Mouse (Mus musculus): ENCODE data around the gene Prkce. TPM values are rescaled to one million over a fixed set of nuclear protein-coding genes. Genes with fewer than 3 reads are reported as not detected.

Prkce gene
- total and polyA plus RNA-seq, 3 experiments, result 6.1 to 27.3 (median 26.0) TPM

GRCm38 (mm10) chr17:86198496-86199465, 31.2 kb downstream of the Prkce start:
- H3K4me1 ChIP-seq (ENCODE audit: control insufficient read depth, insufficient read depth, low read length), result peaks cover 21% of the 10 kb centered on the region
- 82% methylated on average over 16 of the region's 16 CpGs for WGBS
- no peak overlapping the region for H3K9ac ChIP-seq (ENCODE audit: low read depth, low read length)
- H3K27ac ChIP-seq, result peak overlapping the region; percentile 26; the same call in 1 of the 2 replicates
- peaks cover 2% of the 10 kb centered on the region; the same call in 1 of the 2 replicates for H3K36me3 ChIP-seq (ENCODE audit: control insufficient read depth, insufficient read depth, low read length)
- intact Hi-C loops (cut with DNase I), result no loop called here
- peaks cover 4% of the 10 kb centered on the region; the same call in 1 of the 2 replicates for H3K79me2 ChIP-seq (replicated peaks; ENCODE audit: control insufficient read depth, insufficient read depth, low read length)
- DNase-seq, result no peak
- H3K4me3 ChIP-seq, result no peak overlapping the region
- H3K27me3 ChIP-seq (ENCODE audit: control insufficient read depth, insufficient read depth, low read length), result no peaks in the 10 kb centered on the region
- TF ChIP-seq CTCF (IDR thresholded peaks at IDR 0.05) (no peak), EP300 (IDR thresholded peaks at IDR 0.05; ENCODE audit: insufficient read depth, low read depth, low read length) (no peak), POLR2A (IDR thresholded peaks at IDR 0.05; ENCODE audit: insufficient read depth, low read depth, low read length) (no peak)

DNA sequence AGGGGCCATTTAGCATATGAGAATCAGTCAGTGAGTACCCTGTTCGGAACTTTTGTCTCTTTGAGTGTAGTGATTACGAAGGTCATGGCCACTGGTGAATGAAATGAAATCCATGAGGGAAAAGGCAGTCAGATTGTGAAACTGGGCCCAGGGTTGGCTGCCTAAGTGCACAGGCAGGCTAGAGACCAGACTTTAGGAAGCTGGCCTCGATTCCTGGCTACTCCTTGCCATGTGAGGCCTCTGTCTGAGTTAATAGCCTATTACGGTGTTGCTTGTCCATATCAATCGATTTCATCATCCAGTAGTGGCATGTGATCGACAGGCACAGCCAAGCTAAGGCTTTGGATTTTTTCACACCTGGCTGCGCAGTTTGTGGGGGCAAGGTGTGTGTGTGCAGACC, 34.4 kb downstream of the Prkce start:
- intact Hi-C loops (cut with DNase I), result no loop called here
- 87% methylated on average over 7 of the region's 7 CpGs for WGBS
- TF ChIP-seq EP300 (IDR thresholded peaks at IDR 0.05; ENCODE audit: insufficient read depth, low read depth, low read length), result no peak
- no peak for TF ChIP-seq POLR2A (IDR thresholded peaks at IDR 0.05; ENCODE audit: insufficient read depth, low read depth, low read length)
- no peak for TF ChIP-seq CTCF (IDR thresholded peaks at IDR 0.05)

GRCm38 (mm10) chr17:86202972-86203371, 35.4 kb downstream of the Prkce start:
- H3K4me1 ChIP-seq (ENCODE audit: control insufficient read depth, insufficient read depth, low read length), result peaks cover 23% of the 10 kb centered on the region
- H3K9ac ChIP-seq (ENCODE audit: low read depth, low read length), result 0 out of 2 replicates have a peak overlapping the region, but pooled peaks have one; percentile 14
- H3K27ac ChIP-seq, result peak overlapping the region; percentile 67
- H3K36me3 ChIP-seq (ENCODE audit: control insufficient read depth, insufficient read depth, low read length), result peaks cover 2% of the 10 kb centered on the region; the same call in 1 of the 2 replicates
- peak in 1 of 2 experiments; percentile 65 for DNase-seq
- peaks cover 4% of the 10 kb centered on the region; the same call in 1 of the 2 replicates for H3K79me2 ChIP-seq (replicated peaks; ENCODE audit: control insufficient read depth, insufficient read depth, low read length)
- no peak overlapping the region for H3K4me3 ChIP-seq
- TF ChIP-seq EP300 (IDR thresholded peaks at IDR 0.05; ENCODE audit: insufficient read depth, low read depth, low read length) (0 out of 2 replicates have a peak, but pooled peaks have one; percentile 31), CTCF (IDR thresholded peaks at IDR 0.05) (no peak), POLR2A (IDR thresholded peaks at IDR 0.05; ENCODE audit: insufficient read depth, low read depth, low read length) (no peak)
- intact Hi-C loops (cut with DNase I), result no loop called here
- no peaks in the 10 kb centered on the region for H3K27me3 ChIP-seq (ENCODE audit: control insufficient read depth, insufficient read depth, low read length)
- 71% methylated on average over 6 of the region's 6 CpGs for WGBS

More for the DNA sequence above, 34.4 kb downstream of the Prkce start:
- Histone ChIP-seq H3K27me3 (ENCODE audit: control insufficient read depth, insufficient read depth, low read length) (no peaks in the 10 kb centered on the region), H3K4me1 (ENCODE audit: control insufficient read depth, insufficient read depth, low read length) (peaks cover 22% of the 10 kb centered on the region), H3K36me3 (ENCODE audit: control insufficient read depth, insufficient read depth, low read length) (peaks cover 2% of the 10 kb centered on the region; the same call in 1 of the 2 replicates), H3K9ac (ENCODE audit: low read depth, low read length) (no peak overlapping the region), H3K27ac (no peak overlapping the region), H3K4me3 (no peak overlapping the region), H3K79me2 (replicated peaks; ENCODE audit: control insufficient read depth, insufficient read depth, low read length) (peaks cover 4% of the 10 kb centered on the region; the same call in 1 of the 2 replicates)
- DNase-seq, result peak in 1 of 2 experiments; percentile 27

- no peaks in the 10 kb centered on the region for H3K27me3 ChIP-seq (ENCODE audit: control insufficient read depth, insufficient read depth, low read length)
- 40% methylated on average over 20 of the region's 20 CpGs for WGBS
- H3K4me3 ChIP-seq, result no peak overlapping the region
- H3K4me1 ChIP-seq (ENCODE audit: control insufficient read depth, insufficient read depth, low read length), result peaks cover 21% of the 10 kb centered on the region
- intact Hi-C loops (cut with DNase I), result no loop called here
- H3K27ac ChIP-seq, result peak overlapping the region; percentile 67
- H3K79me2 ChIP-seq (replicated peaks; ENCODE audit: control insufficient read depth, insufficient read depth, low read length), result peaks cover 1% of the 10 kb centered on the region; the same call in 1 of the 2 replicates
- DNase-seq, result peak in 1 of 2 experiments; percentile 59
- peaks cover 2% of the 10 kb centered on the region; the same call in 1 of the 2 replicates for H3K36me3 ChIP-seq (ENCODE audit: control insufficient read depth, insufficient read depth, low read length)
- TF ChIP-seq CTCF (IDR thresholded peaks at IDR 0.05), result no peak
- no peak for TF ChIP-seq EP300 (IDR thresholded peaks at IDR 0.05; ENCODE audit: insufficient read depth, low read depth, low read length)
- TF ChIP-seq POLR2A (IDR thresholded peaks at IDR 0.05; ENCODE audit: insufficient read depth, low read depth, low read length), result no peak
- 0 out of 2 replicates have a peak overlapping the region, but pooled peaks have one; percentile 14 for H3K9ac ChIP-seq (ENCODE audit: low read depth, low read length)
Measured at GRCm38 (mm10) chr17:86203531-86204450, 36.2 kb downstream of the Prkce start.

DNA sequence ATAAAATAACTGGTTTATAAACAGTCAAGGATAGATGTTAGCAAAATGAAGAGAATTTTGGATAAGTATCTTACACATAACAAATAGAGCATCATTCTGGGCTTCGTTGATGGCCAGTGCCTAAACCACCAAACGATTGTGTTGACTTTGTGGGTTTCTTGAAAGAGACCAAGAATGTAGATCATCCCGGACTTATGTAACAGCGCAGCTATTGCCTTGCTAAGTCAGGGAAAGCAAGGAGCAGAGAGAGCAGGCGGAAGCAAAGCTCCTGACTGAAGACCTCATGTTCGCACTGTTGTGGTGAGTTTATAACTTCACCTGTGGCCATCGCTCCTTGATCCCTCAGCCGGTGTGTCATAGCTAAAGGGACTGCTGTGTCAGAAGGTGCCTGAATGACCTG, 38.7 kb downstream of the Prkce start:
- DNase-seq, result no peak
- H3K36me3 ChIP-seq (ENCODE audit: control insufficient read depth, insufficient read depth, low read length), result peaks cover 2% of the 10 kb centered on the region; the same call in 1 of the 2 replicates
- no peak overlapping the region for H3K4me3 ChIP-seq
- peaks cover 27% of the 10 kb centered on the region for H3K4me1 ChIP-seq (ENCODE audit: control insufficient read depth, insufficient read depth, low read length)
- H3K27me3 ChIP-seq (ENCODE audit: control insufficient read depth, insufficient read depth, low read length), result no peaks in the 10 kb centered on the region
- no peak for TF ChIP-seq EP300 (IDR thresholded peaks at IDR 0.05; ENCODE audit: insufficient read depth, low read depth, low read length)
- TF ChIP-seq CTCF (IDR thresholded peaks at IDR 0.05), result no peak
- no peak for TF ChIP-seq POLR2A (IDR thresholded peaks at IDR 0.05; ENCODE audit: insufficient read depth, low read depth, low read length)
- peaks cover 1% of the 10 kb centered on the region; the same call in 1 of the 2 replicates for H3K79me2 ChIP-seq (replicated peaks; ENCODE audit: control insufficient read depth, insufficient read depth, low read length)
- intact Hi-C loops (cut with DNase I), result loop anchor here (5.0 kb wide), 1 partner anchor 34 kb away; no protein-coding TSS in a partner anchor
- WGBS, result 91% methylated on average over 8 of the region's 8 CpGs
- H3K27ac ChIP-seq, result no peak overlapping the region
- H3K9ac ChIP-seq (ENCODE audit: low read depth, low read length), result no peak overlapping the region
